Mouse (Mus musculus) CH12.LX (cell line): ENCODE results near the gene Gm44511. TPM values are rescaled to one million over a fixed set of nuclear protein-coding genes. Genes with fewer than 3 reads are reported as not detected.

Experiments used
- DNase-seq: peaks from one replicate; pipeline ENCODE4 v3.0.0-alpha.2; 2013; ENCODE audit errors: extremely low read depth
- H3K27ac ChIP-seq: 2 replicates; pipeline ENCODE4 v1.5.1; 2012; ENCODE audit warnings: low read depth, mild to moderate bottlenecking, control low read depth, moderate library complexity; ENCODE audit not compliant: insufficient read depth
- H3K27me3 ChIP-seq: replicated peaks from 2 replicates; pipeline ENCODE3; 2012; ENCODE audit warnings: inconsistent platforms
- H3K36me3 ChIP-seq, 2 experiments: replicated peaks in 1 of 2; 2 replicates each; pipeline versions ENCODE3 to v1.6.1; 2012; ENCODE audit warnings: inconsistent platforms in 1 of 2, low read length in 1 of 2, mild to moderate bottlenecking in 1 of 2, mixed read lengths in 1 of 2, moderate library complexity in 1 of 2; ENCODE audit not compliant: control insufficient read depth in 1 of 2, insufficient read depth in 1 of 2
- H3K4me1 ChIP-seq, 2 experiments: 2 replicates each; pipeline ENCODE4 v1.6.1; 2012; ENCODE audit warnings: inconsistent platforms in 1 of 2, moderate library complexity in 1 of 2; ENCODE audit not compliant: insufficient read depth in 2 of 2, control insufficient read depth in 1 of 2
- H3K4me2 ChIP-seq: 2 replicates; pipeline ENCODE4 v1.6.1; 2012; ENCODE audit warnings: low read depth, mild to moderate bottlenecking, control low read depth; ENCODE audit not compliant: poor library complexity, insufficient read depth, severe bottlenecking
- H3K4me3 ChIP-seq, 3 experiments: fragments of 150-350 bp in 1 of 3; sonication (generic) in 1 of 3; replicated peaks in 1 of 3; 2 replicates each; pipeline versions ENCODE3 to v1.5.1; 2011 to 2012; ENCODE audit warnings: low read depth in 2 of 3, low read length in 2 of 3, mild to moderate bottlenecking in 2 of 3, moderate library complexity in 2 of 3, control low read depth in 1 of 3, improper control_type of control experiment in 1 of 3, inconsistent platforms in 1 of 3, mixed read lengths in 1 of 3; ENCODE audit not compliant: poor library complexity in 1 of 3
- H3K79me2 ChIP-seq: replicated peaks from 2 replicates; pipeline ENCODE4 v1.6.1; 2012; ENCODE audit warnings: mild to moderate bottlenecking, moderate library complexity; ENCODE audit not compliant: control insufficient read depth, poor library complexity, insufficient read depth, severe bottlenecking; ENCODE audit errors: extremely low read depth
- H3K9ac ChIP-seq: 2 replicates; pipeline ENCODE4 v1.6.1; 2012; ENCODE audit warnings: low read depth, mild to moderate bottlenecking, control low read depth, moderate library complexity; ENCODE audit not compliant: insufficient read depth
- H3K9me3 ChIP-seq: replicated peaks from 2 replicates; pipeline ENCODE3; 2012; ENCODE audit warnings: low read length, inconsistent platforms, mixed read lengths
- BHLHE40 ChIP-seq: IDR thresholded peaks from 2 replicates; pipeline ENCODE4 v1.6.1; 2011; ENCODE audit warnings: mild to moderate bottlenecking, low read depth, low read length, improper control_type of control experiment
- CTCF ChIP-seq, 2 experiments: IDR thresholded peaks in 1 of 2; conservative IDR thresholded peaks in 1 of 2; 2 replicates each; pipeline ENCODE4 v1.5.1; 2011 to 2012; ENCODE audit warnings: low read depth in 2 of 2, low read length in 2 of 2, improper control_type of control experiment in 1 of 2, inconsistent platforms in 1 of 2, mild to moderate bottlenecking in 1 of 2, moderate library complexity in 1 of 2
- E2F4 ChIP-seq: IDR thresholded peaks from 2 replicates; pipeline ENCODE4 v1.6.1; 2011; ENCODE audit warnings: low read depth, low read length, improper control_type of control experiment; ENCODE audit not compliant: insufficient replicate concordance
- ELF1 ChIP-seq: IDR thresholded peaks from 2 replicates; pipeline ENCODE4 v1.6.1; 2014; ENCODE audit warnings: low read depth, mild to moderate bottlenecking, inconsistent platforms, low read length, improper control_type of control experiment
- EP300 ChIP-seq: IDR thresholded peaks from 2 replicates; pipeline ENCODE4 v1.6.1; 2011; ENCODE audit warnings: low read length, improper control_type of control experiment
- HCFC1 ChIP-seq: IDR thresholded peaks from 2 replicates; pipeline ENCODE4 v1.6.1; 2012; ENCODE audit warnings: low read depth, mild to moderate bottlenecking, inconsistent platforms, low read length, improper control_type of control experiment
- JUN ChIP-seq: IDR thresholded peaks from 2 replicates; pipeline ENCODE4 v1.6.1; 2011; ENCODE audit warnings: low read depth, mild to moderate bottlenecking, low read length, improper control_type of control experiment, moderate library complexity; ENCODE audit not compliant: insufficient read depth
- JUND ChIP-seq: conservative IDR thresholded peaks from 2 replicates; pipeline ENCODE4 v1.6.1; 2011; ENCODE audit warnings: low read depth, low read length, improper control_type of control experiment
- KAT2A ChIP-seq: IDR thresholded peaks from 2 replicates; pipeline ENCODE4 v1.6.1; 2012; ENCODE audit warnings: low read length, improper control_type of control experiment, inconsistent platforms; ENCODE audit not compliant: insufficient replicate concordance
- MAX ChIP-seq: IDR thresholded peaks from 2 replicates; pipeline ENCODE4 v1.6.1; 2011; ENCODE audit warnings: low read length, improper control_type of control experiment
- MAZ ChIP-seq: IDR thresholded peaks from 2 replicates; pipeline ENCODE4 v1.6.1; 2012; ENCODE audit warnings: low read depth, mild to moderate bottlenecking, inconsistent platforms, low read length, improper control_type of control experiment, moderate library complexity
- MEF2A ChIP-seq: IDR thresholded peaks from 2 replicates; pipeline ENCODE4 v1.6.1; 2014; ENCODE audit warnings: low read depth, mild to moderate bottlenecking, inconsistent platforms, low read length, improper control_type of control experiment, borderline replicate concordance
- MYC ChIP-seq: IDR thresholded peaks from 2 replicates; pipeline ENCODE4 v1.6.1; 2011; ENCODE audit warnings: low read depth, mild to moderate bottlenecking, improper control_type of control experiment, low read length
- NRF1 ChIP-seq: IDR thresholded peaks from 2 replicates; pipeline ENCODE4 v1.6.1; 2014; ENCODE audit warnings: low read depth, mild to moderate bottlenecking, inconsistent platforms, low read length, improper control_type of control experiment, moderate library complexity
- POLR2A ChIP-seq: IDR thresholded peaks from 2 replicates; pipeline ENCODE4 v1.6.1; 2011; ENCODE audit warnings: low read depth, mild to moderate bottlenecking, improper control_type of control experiment, low read length
- POLR2AphosphoS2 ChIP-seq: IDR thresholded peaks from 2 replicates; pipeline ENCODE4 v1.6.1; 2011; ENCODE audit warnings: low read depth, low read length, improper control_type of control experiment
- RAD21 ChIP-seq: IDR thresholded peaks from 2 replicates; pipeline ENCODE4 v1.6.1; 2011; ENCODE audit warnings: low read depth, mild to moderate bottlenecking, low read length, improper control_type of control experiment, moderate library complexity
- RCOR1 ChIP-seq: conservative IDR thresholded peaks from 2 replicates; pipeline ENCODE4 v1.6.1; 2012; ENCODE audit warnings: low read depth, mild to moderate bottlenecking, inconsistent platforms, low read length, improper control_type of control experiment
- SIN3A ChIP-seq: IDR thresholded peaks from 2 replicates; pipeline ENCODE4 v1.6.1; 2012; ENCODE audit warnings: low read length, improper control_type of control experiment, inconsistent platforms
- SMC3 ChIP-seq: IDR thresholded peaks from 2 replicates; pipeline ENCODE4 v1.6.1; 2011; ENCODE audit warnings: low read depth, low read length, improper control_type of control experiment
- TBP ChIP-seq: conservative IDR thresholded peaks from 2 replicates; pipeline ENCODE4 v1.6.1; 2011; ENCODE audit warnings: low read depth, low read length, improper control_type of control experiment
- UBTF ChIP-seq: IDR thresholded peaks from 2 replicates; pipeline ENCODE4 v1.6.1; 2012; ENCODE audit warnings: low read depth, mild to moderate bottlenecking, inconsistent platforms, low read length, improper control_type of control experiment, moderate library complexity
- USF1 ChIP-seq: IDR thresholded peaks from 2 replicates; pipeline ENCODE4 v1.6.1; 2014; ENCODE audit warnings: low read depth, mild to moderate bottlenecking, inconsistent platforms, low read length, improper control_type of control experiment
- USF2 ChIP-seq: conservative IDR thresholded peaks from 2 replicates; pipeline ENCODE4 v1.6.1; 2011; ENCODE audit warnings: low read depth, low read length, improper control_type of control experiment
- ZC3H11A ChIP-seq: IDR thresholded peaks from 2 replicates; pipeline ENCODE4 v1.6.1; 2012; ENCODE audit warnings: low read depth, mild to moderate bottlenecking, inconsistent platforms, low read length, improper control_type of control experiment
- ZKSCAN1 ChIP-seq: IDR thresholded peaks from 2 replicates; pipeline ENCODE4 v1.6.1; 2012; ENCODE audit warnings: low read depth, inconsistent platforms, low read length, improper control_type of control experiment, borderline replicate concordance
- ZNF384 ChIP-seq: IDR thresholded peaks from 2 replicates; pipeline ENCODE4 v1.6.1; 2012; ENCODE audit warnings: low read depth, low read length, improper control_type of control experiment, inconsistent platforms
- dilution Hi-C: fragments of 300-500 bp; cut with MboI; formaldehyde crosslinking; loops from 2 replicates; pipeline ENCODE4 v1.14.3; 2020; ENCODE audit warnings: low sequenced_read_pairs; ENCODE audit not compliant: extremely low pct_unique_long_range_greater_than_20kb, extremely low pct_ligation_motif_present
- in situ Hi-C: fragments of 300-500 bp; cut with MboI; formaldehyde crosslinking; loops from 3 replicates; pipeline ENCODE4 v1.14.3; 2019; ENCODE audit warnings: low sequenced_read_pairs, low pct_ligation_motif_present, low pct_unique_long_range_greater_than_20kb, mixed read lengths
- polyA plus RNA-seq: library from polyadenylated mRNA; unstranded; fragments of >175 nt; gene quantifications from 2 replicates; pipeline ENCODE4 v1.2.1, GENCODE M21; 2012; ENCODE audit warnings: low read depth; ENCODE audit not compliant: insufficient read length
- total RNA-seq, 2 experiments: library from RNA; depleted of rRNA; stranded (reverse); fragments of 300-350 nt in 1 of 2; fragments of >200 nt in 1 of 2; gene quantifications; 2 replicates each; pipeline ENCODE4 v1.2.3; 2012 to 2014

Gene Gm44511
- total and polyA plus RNA-seq, 3 experiments, result not detected

GRCm38 (mm10) chr6:128836955-128837334, 10.8 kb upstream of the Gm44511 start:
- Histone ChIP-seq H3K4me2 (peak overlapping the region; percentile 99), H3K79me2 (no peaks in the 10 kb centered on the region), H3K27me3 (no peaks in the 10 kb centered on the region), H3K27ac (no peak overlapping the region), H3K9ac (peak overlapping the region; percentile 68; the same call in 1 of the 2 replicates), H3K9me3 (no peaks in the 10 kb centered on the region), H3K4me3 (peak overlapping the region; percentile 59 to 91 (median 71)), H3K4me1 (peaks cover 4 to 40% of the 10 kb centered on the region in 2 experiments; a peak in 3 of 4 replicates), H3K36me3 (no peaks in the 10 kb centered on the region)
- dilution Hi-C loops (no loop called here), in situ Hi-C loops (loop anchor here (25.0 kb wide), 1 partner anchor 525 kb away; no protein-coding TSS in a partner anchor)
- TF ChIP-seq CTCF (conservative IDR thresholded peaks at IDR 0.05 in 1 of 2, IDR thresholded peaks at IDR 0.05 in 1 of 2; ENCODE audit: low read depth in 2 of 2, low read length in 2 of 2) (no peak), E2F4 (no peak), POLR2AphosphoS2 (no peak), JUND (no peak), HCFC1 (no peak), TBP (0 out of 2 replicates have a peak, but pooled peaks have one; percentile 47), MAZ (no peak), USF2 (no peak), ZC3H11A (no peak), MYC (no peak), USF1 (no peak), EP300 (no peak), POLR2A (no peak), KAT2A (no peak), BHLHE40 (no peak), RCOR1 (no peak), ZKSCAN1 (no peak), ELF1 (no peak), SMC3 (no peak), NRF1 (no peak), JUN (no peak), ZNF384 (no peak), RAD21 (no peak), SIN3A (peak; percentile 17; the same call in 1 of the 2 replicates), UBTF (no peak), MAX (0 out of 2 replicates have a peak, but pooled peaks have one; percentile 7), MEF2A (no peak)
- DNase-seq, result peak; percentile 59
